1 mouse cellular context compared by ENCODE assay signal in the genomic region with DNA sequence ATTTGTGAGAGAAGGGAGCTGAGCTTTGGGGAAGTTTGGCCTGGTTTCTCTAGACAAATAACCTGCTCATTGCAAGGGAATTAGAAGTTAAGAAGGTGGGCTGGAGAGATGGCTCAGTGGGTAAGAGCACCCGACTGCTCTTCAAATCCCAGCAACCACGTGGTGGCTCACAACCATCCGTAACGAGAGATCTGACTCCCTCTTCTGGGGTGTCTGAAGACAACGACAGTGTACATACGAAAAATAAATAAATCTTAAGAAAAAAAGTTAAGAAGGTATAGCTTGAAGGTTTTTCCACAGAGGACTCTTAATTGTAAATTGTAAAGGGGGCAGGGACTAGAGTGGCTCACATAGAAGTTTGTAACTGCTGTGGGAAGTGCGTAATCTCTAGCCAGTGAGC.
TF ChIP-seq lines count a peak whose summit lies in the region.

No protein-coding gene starts in this region.

TF ChIP-seq in MEL, 35 proteins besides CTCF, POLR2A, EP300 and RAD21 (continued from another document):
- peak; percentile 11; the same call in 1 of the 2 replicates for TF ChIP-seq SMC3 (IDR thresholded peaks at IDR 0.05; ENCODE audit: low read depth, low read length)
- TF ChIP-seq ZC3H11A (IDR thresholded peaks at IDR 0.05; ENCODE audit: low read depth, low read length), result no peak
- peak; percentile 92 for TF ChIP-seq MYC (IDR thresholded peaks at IDR 0.05; ENCODE audit: low read depth, low read length)
